Mouse (Mus musculus): Measurements from ENCODE around the gene Caprin2.

Caprin2 gene

GRCm38 (mm10) chr6:148838460-148838859 lies 57.6 kb downstream of the Caprin2 start:
- no peak for DNase-seq (ENCODE audit: low read depth, low spot score)

- DNase-seq (ENCODE audit: low read depth, low spot score) = no peak
Measured at GRCm38 (mm10) chr6:148831728-148832121, 64.3 kb downstream of the Caprin2 start.

- peak; percentile 100 for DNase-seq (ENCODE audit: low read depth, low spot score)
Measured at GRCm38 (mm10) chr6:148830748-148831727, 65.0 kb downstream of the Caprin2 start, which contains the start of gene Ipo8. Gene Ipo8 (minus strand): TSS chr6:148831467.

- no peak for DNase-seq (ENCODE audit: low read depth, low spot score)
Measured at GRCm38 (mm10) chr6:148830355-148830747, 65.7 kb downstream of the Caprin2 start.

- DNase-seq (ENCODE audit: low read depth, low spot score) = peak; percentile 49
Measured at GRCm38 (mm10) chr6:148826119-148826518, 69.9 kb downstream of the Caprin2 start.

- peak; percentile 14 for DNase-seq (ENCODE audit: low read depth, low spot score)
Measured at GRCm38 (mm10) chr6:148818624-148819343, 77.3 kb downstream of the Caprin2 start.

- no peak for DNase-seq (ENCODE audit: low read depth, low spot score)
Measured at GRCm38 (mm10) chr6:148816751-148817150, 79.3 kb downstream of the Caprin2 start.

GRCm38 (mm10) chr6:148811117-148811516 lies 84.9 kb downstream of the Caprin2 start:
- no peak for DNase-seq (ENCODE audit: low read depth, low spot score)

- DNase-seq (ENCODE audit: low read depth, low spot score) = no peak
Measured at GRCm38 (mm10) chr6:148799773-148800172, 96.3 kb downstream of the Caprin2 start.

- DNase-seq (ENCODE audit: low read depth, low spot score) = peak; percentile 61
Measured at GRCm38 (mm10) chr6:148795145-148795544, 100.9 kb downstream of the Caprin2 start.

Measured in brain, adult 2 months (tissue).